Mouse (Mus musculus) frontal cortex, adult (tissue): ENCODE data around the gene Pagr1a.
A peak's percentile ranks its signal among the peaks of the same experiment; 100 is the strongest.

Experiments
- ATAC-seq: cut with Nextera tagmentation; 2 replicates; pipeline ENCODE4 v1.9.2; 2017; ENCODE audit warnings: mild to moderate bottlenecking, moderate library complexity, mixed read lengths; ENCODE audit not compliant: low TSS enrichment

The Pagr1a gene

GRCm38 (mm10) chr7:127016971-127017949 is at the start of gene Pagr1a:
Pagr1a (minus strand) TSS chr7:127017352.
- ATAC-seq, result peak; percentile 56

GRCm38 (mm10) chr7:127066317-127066716 is 49.2 kb upstream of the Pagr1a start:
- no peak for ATAC-seq

GRCm38 (mm10) chr7:127065538-127065937 is 48.4 kb upstream of the Pagr1a start:
- no peak for ATAC-seq

- ATAC-seq, result peak; percentile 76
Observed at GRCm38 (mm10) chr7:127055026-127055585, 38.0 kb upstream of the Pagr1a start.

GRCm38 (mm10) chr7:127041851-127042672 is 24.9 kb upstream of the Pagr1a start, which contains the start of gene Kif22:
Kif22 (minus strand) TSS chr7:127042471.
- peak; percentile 94 for ATAC-seq

GRCm38 (mm10) chr7:127031244-127031643 is 14.1 kb upstream of the Pagr1a start:
- no peak for ATAC-seq

- no peak for ATAC-seq
Observed at GRCm38 (mm10) chr7:127030172-127030571, 13.0 kb upstream of the Pagr1a start.

GRCm38 (mm10) chr7:127027885-127028284 is 10.7 kb upstream of the Pagr1a start:
- ATAC-seq, result no peak

- ATAC-seq, result peak; percentile 64
Observed at GRCm38 (mm10) chr7:127026984-127027726, 10.0 kb upstream of the Pagr1a start, which contains the start of gene Maz. Maz (minus strand) TSS chr7:127027037.

GRCm38 (mm10) chr7:127026616-127026983 is 9.4 kb upstream of the Pagr1a start:
- ATAC-seq, result no peak

- ATAC-seq, result no peak
Observed at GRCm38 (mm10) chr7:127026161-127026600, 9.0 kb upstream of the Pagr1a start.

GRCm38 (mm10) chr7:127025556-127026160 is 8.5 kb upstream of the Pagr1a start:
- ATAC-seq, result no peak

- peak; percentile 17; the same call in 1 of the 2 replicates for ATAC-seq
Observed at GRCm38 (mm10) chr7:127024755-127025555, 7.8 kb upstream of the Pagr1a start.

GRCm38 (mm10) chr7:127023896-127024690 is 6.9 kb upstream of the Pagr1a start:
- no peak for ATAC-seq

GRCm38 (mm10) chr7:127023272-127023691 is 6.1 kb upstream of the Pagr1a start:
- no peak for ATAC-seq

- ATAC-seq, result no peak
Observed at GRCm38 (mm10) chr7:127022528-127023271, 5.5 kb upstream of the Pagr1a start.

GRCm38 (mm10) chr7:127021563-127022527 is 4.7 kb upstream of the Pagr1a start:
- no peak for ATAC-seq
